Mouse (Mus musculus) intestine, postnatal 0 days (tissue): ENCODE measurements around the gene Dock9. TPM values are rescaled to one million over a fixed set of nuclear protein-coding genes. Genes with fewer than 3 reads are reported as not detected.

ENCODE experiments used
- ATAC-seq: fragments of 200-750 bp; cut with Nextera tagmentation; 2 replicates; pipeline ENCODE4 v1.8.0; 2017; ENCODE audit warnings: mild to moderate bottlenecking, moderate TSS enrichment, moderate library complexity
- H3K27ac ChIP-seq: fragments of 300-500 bp; sonication (generic); 2 replicates; pipeline ENCODE4 v1.5.1; 2014; ENCODE audit warnings: mild to moderate bottlenecking, low read depth, low read length, moderate library complexity
- H3K27me3 ChIP-seq: fragments of 300-500 bp; sonication (generic); replicated peaks from 2 replicates; pipeline ENCODE4 v1.6.1; 2014; ENCODE audit warnings: low read length, mixed read lengths; ENCODE audit not compliant: control insufficient read depth, insufficient read depth
- H3K36me3 ChIP-seq: fragments of 300-500 bp; sonication (generic); 2 replicates; pipeline ENCODE4 v1.6.1; 2014; ENCODE audit warnings: mild to moderate bottlenecking, moderate library complexity; ENCODE audit not compliant: control insufficient read depth, insufficient read depth
- H3K4me1 ChIP-seq: fragments of 300-500 bp; sonication (generic); replicated peaks from 2 replicates; pipeline ENCODE4 v1.6.1; 2014; ENCODE audit warnings: antibody characterized with exemption, low read length, mixed read lengths; ENCODE audit not compliant: control insufficient read depth, insufficient read depth
- H3K4me2 ChIP-seq: fragments of 300-500 bp; sonication (generic); replicated peaks from 2 replicates; pipeline ENCODE4 v1.6.1; 2014; ENCODE audit warnings: low read depth, mild to moderate bottlenecking, moderate library complexity
- H3K4me3 ChIP-seq: fragments of 300-500 bp; sonication (generic); 2 replicates; pipeline ENCODE4 v1.5.1; 2014; ENCODE audit warnings: low read depth, low read length
- H3K9ac ChIP-seq: fragments of 300-500 bp; sonication (generic); 2 replicates; pipeline ENCODE4 v1.6.1; 2014; ENCODE audit warnings: mild to moderate bottlenecking, low read depth, low read length
- H3K9me3 ChIP-seq: fragments of 300-500 bp; sonication (generic); 2 replicates; pipeline ENCODE4 v1.6.1; 2016; ENCODE audit warnings: mixed run types; ENCODE audit not compliant: control insufficient read depth
- CTCF ChIP-seq: sonication (generic); IDR thresholded peaks from 2 replicates; pipeline ENCODE4 v1.5.1; 2016; ENCODE audit warnings: low read depth, mild to moderate bottlenecking, control low read depth, antibody characterized with exemption, moderate library complexity
- WGBS: fragments of 180-500 bp; shearing (Covaris S2); extraction: QIAGEN DNeasy Blood & Tissue Kit; methylation state at CpG from one replicate; pipeline ENCODE4 v1.1.7; 2014; 5-methylcytosine and 5-hydroxymethylcytosine counted together
- polyA plus RNA-seq: library from polyadenylated mRNA; unstranded; fragments of >200 nt; fragmentation: Nextera tagmentation; extraction: Ambion mirVana; gene quantifications from 2 replicates; pipeline ENCODE4 v1.2.1, GENCODE M21; 2015

Gene Dock9
- polyA plus RNA-seq, 1 experiment from 2014 or later: 6.2 TPM

DNA sequence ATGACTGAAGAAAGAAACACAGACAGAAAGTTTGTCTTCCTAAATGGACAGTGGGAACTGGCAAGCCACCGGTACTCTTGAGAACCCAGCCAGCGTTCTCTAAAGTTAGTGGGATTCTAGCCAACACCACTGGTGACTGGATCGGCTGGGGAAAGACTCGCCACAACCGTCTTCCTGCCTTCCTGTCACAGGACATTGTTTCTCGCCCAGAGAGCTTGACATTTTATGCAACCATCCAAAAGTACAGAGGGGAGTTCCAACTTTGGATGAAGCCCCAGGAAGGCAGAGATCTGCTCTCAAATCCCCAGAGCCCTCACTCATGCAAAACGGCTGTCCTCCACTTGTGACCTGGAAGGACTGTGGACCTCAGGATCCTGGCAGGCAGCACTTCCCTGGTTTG lies 140.0 kb downstream of the Dock9 start:
- H3K4me1 ChIP-seq: no peaks in the 10 kb centered on the region
- WGBS: 67% methylated on average over 7 of the region's 7 CpGs

DNA sequence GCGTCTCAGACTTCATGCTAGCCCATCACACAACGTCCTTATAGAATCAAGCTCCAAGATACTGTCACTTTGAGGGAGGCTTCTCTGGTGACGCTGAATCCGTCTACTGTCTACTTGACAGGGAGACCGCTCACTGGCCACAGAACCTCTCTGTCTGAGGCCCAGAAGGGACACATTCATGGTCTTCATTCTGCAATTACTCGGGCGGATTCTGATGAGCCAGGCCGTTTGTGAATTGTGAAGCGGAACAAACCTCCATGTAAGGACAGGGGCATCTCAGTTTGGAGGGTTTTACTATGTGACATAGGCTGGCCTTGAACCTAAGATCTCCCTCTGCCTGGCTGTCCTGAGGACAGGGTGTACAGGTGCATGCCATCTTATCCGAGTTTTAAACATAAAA lies 140.7 kb downstream of the Dock9 start:
- ATAC-seq: no peak
- Histone ChIP-seq H3K27me3 (no peaks in the 10 kb centered on the region), H3K4me3 (no peak overlapping the region), H3K4me2 (no peak overlapping the region), H3K36me3 (peaks cover 21% of the 10 kb centered on the region), H3K4me1 (no peaks in the 10 kb centered on the region), H3K27ac (no peak overlapping the region), H3K9ac (no peak overlapping the region), H3K9me3 (no peaks in the 10 kb centered on the region)
- WGBS: 96% methylated on average over 10 of the region's 10 CpGs
- TF ChIP-seq CTCF: no peak

More for the DNA sequence above, 140.0 kb downstream of the Dock9 start:
- ATAC-seq: no peak
- Histone ChIP-seq H3K9ac (no peak overlapping the region), H3K9me3 (no peaks in the 10 kb centered on the region), H3K27ac (no peak overlapping the region), H3K27me3 (no peaks in the 10 kb centered on the region), H3K4me2 (no peak overlapping the region), H3K36me3 (peaks cover 20% of the 10 kb centered on the region), H3K4me3 (no peak overlapping the region)
- no peak for TF ChIP-seq CTCF

DNA sequence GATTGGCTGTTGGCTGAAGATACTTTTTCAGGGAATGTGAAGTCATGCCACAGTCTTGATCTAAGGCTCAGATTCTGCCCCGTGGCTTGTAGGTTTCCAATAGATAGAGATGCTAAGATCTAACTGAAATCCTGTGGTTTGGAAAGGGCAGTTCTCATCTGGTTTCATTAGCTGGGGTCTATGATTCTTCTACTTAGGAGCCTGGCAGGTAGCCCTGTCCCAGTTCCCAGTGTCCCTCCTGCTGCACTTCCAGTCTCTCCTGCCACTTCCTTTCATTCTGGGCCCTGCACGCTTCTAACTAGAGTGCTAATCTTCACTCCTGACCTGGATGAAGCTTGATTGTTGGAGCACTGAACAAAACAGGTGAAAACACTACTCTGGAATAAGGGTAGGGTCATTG lies 142.7 kb downstream of the Dock9 start:
- TF ChIP-seq CTCF: no peak
- no peak overlapping the region for H3K9ac ChIP-seq
- no peaks in the 10 kb centered on the region for H3K27me3 ChIP-seq
- WGBS: 68% methylated on average over 2 of the region's 2 CpGs
- H3K36me3 ChIP-seq: peaks cover 24% of the 10 kb centered on the region
- no peaks in the 10 kb centered on the region for H3K4me1 ChIP-seq
- H3K4me3 ChIP-seq: no peak overlapping the region
- H3K4me2 ChIP-seq: no peak overlapping the region
- no peak for ATAC-seq
- no peak overlapping the region; the same call in 1 of the 2 replicates for H3K27ac ChIP-seq
- no peaks in the 10 kb centered on the region for H3K9me3 ChIP-seq

DNA sequence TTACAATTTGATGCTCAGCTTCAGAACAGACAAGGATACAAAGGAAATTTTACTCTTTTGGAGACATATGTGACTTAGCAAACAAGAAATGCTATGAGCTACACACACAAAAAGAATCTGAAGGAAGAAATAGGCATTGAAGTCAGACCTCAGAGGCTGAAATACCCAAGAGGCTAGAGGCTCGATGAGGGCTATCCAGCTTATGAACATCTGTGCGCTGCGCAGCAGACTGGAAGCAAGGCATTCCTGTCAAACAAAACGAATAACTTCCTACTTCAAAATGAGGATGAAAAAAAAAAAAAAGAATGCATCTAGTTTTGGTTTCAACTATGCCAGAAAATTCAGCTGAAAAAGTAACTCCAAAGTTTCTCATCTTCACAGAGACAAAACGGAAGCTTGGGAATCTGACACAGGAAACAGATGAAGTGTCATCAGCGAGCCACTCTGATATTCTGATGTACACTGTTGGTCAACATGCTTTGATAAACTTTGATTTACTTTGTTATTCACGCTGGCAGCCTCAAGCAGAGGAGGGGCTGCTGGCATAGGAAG lies 143.1 kb downstream of the Dock9 start:
- peaks cover 24% of the 10 kb centered on the region for H3K36me3 ChIP-seq

DNA sequence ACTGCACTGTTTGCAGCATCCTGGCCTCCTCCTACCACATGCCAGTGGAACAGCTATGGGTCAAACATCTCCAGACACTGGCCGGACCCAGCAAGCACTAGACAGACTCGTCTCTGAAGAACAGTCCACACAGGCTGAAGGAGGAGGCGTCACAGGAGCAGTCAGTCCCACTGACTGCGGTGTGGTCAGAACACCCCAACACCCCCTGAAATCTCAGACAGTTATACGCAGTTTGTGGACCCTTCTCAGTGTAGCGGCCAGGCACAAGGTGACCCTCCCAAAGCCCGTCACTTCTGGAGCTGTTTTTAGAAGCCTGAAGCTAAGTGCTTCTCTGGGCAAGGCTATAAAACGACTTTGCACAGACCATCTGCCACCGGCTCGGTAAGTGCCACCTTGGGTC lies 143.9 kb downstream of the Dock9 start:
- Histone ChIP-seq H3K27ac (no peak overlapping the region), H3K4me3 (no peak overlapping the region)
- 73% methylated on average over 10 of the region's 10 CpGs for WGBS

More for the DNA sequence above, 143.1 kb downstream of the Dock9 start:
- H3K27me3 ChIP-seq: no peaks in the 10 kb centered on the region
- H3K9ac ChIP-seq: no peak overlapping the region
- H3K4me1 ChIP-seq: no peaks in the 10 kb centered on the region
- WGBS: 53% methylated on average over 7 of the region's 7 CpGs
- H3K9me3 ChIP-seq: no peaks in the 10 kb centered on the region
- ATAC-seq: no peak
- H3K27ac ChIP-seq: no peak overlapping the region; the same call in 1 of the 2 replicates
- H3K4me3 ChIP-seq: no peak overlapping the region
- no peak for TF ChIP-seq CTCF
- H3K4me2 ChIP-seq: no peak overlapping the region

DNA sequence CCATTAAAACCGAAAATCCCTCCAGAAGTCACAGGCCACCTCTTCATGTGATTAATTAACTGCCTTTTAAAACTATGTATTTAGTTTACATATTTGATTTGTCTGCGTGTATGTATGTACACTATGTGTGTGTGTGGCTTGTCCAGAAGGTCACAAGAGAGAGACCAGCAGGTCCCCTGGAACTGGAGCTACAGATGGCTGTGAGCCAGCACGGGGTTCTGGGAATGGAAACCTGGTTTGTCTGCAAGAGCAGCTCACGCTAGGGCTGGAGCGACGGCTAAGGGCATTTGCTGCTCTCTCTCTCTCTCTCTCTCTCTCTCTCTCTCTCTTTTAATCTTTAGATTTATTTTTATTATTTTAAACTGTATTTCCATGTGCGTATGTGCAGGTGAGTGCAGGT lies 144.4 kb downstream of the Dock9 start:
- no peak for TF ChIP-seq CTCF
- 62% methylated on average over 7 of the region's 7 CpGs for WGBS
- peaks cover 21% of the 10 kb centered on the region for H3K36me3 ChIP-seq
- no peak overlapping the region for H3K9ac ChIP-seq
- no peak overlapping the region for H3K27ac ChIP-seq
- no peaks in the 10 kb centered on the region for H3K27me3 ChIP-seq
- no peak overlapping the region for H3K4me2 ChIP-seq
- H3K9me3 ChIP-seq: no peaks in the 10 kb centered on the region
- H3K4me1 ChIP-seq: no peaks in the 10 kb centered on the region
- no peak for ATAC-seq
- no peak overlapping the region for H3K4me3 ChIP-seq

More for the DNA sequence above, 143.9 kb downstream of the Dock9 start:
- peaks cover 24% of the 10 kb centered on the region for H3K36me3 ChIP-seq
- ATAC-seq: no peak
- TF ChIP-seq CTCF: no peak
- no peak overlapping the region for H3K4me2 ChIP-seq
- no peaks in the 10 kb centered on the region for H3K27me3 ChIP-seq
- no peaks in the 10 kb centered on the region for H3K4me1 ChIP-seq
- H3K9ac ChIP-seq: no peak overlapping the region
- H3K9me3 ChIP-seq: no peaks in the 10 kb centered on the region
